ENCODE assay signal across 26 mouse cellular contexts in the genomic region with DNA sequence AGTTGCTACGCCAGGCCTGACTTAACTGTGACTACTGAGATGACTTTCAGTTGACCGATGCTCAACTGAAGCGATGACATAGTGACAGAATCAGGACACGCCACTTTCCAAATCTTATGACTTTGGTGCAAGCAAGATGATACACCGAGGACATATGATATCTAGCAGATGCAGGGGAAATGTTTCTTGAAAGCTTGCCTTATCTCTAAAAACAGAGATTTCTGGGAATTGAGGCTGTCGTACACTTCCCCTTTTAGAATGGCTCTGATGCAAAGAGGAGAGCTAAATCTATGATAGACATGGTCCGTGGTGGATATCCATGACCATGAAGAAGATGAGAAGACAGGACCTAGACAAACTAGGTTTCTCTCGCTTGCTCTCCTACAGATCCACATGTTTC.
DNase-seq lines count a peak whose midpoint lies in the region; ATAC-seq and TF ChIP-seq lines count a peak whose summit lies in the region.
"Had no signal": no experiment of that assay in that cellular context is flagged by ENCODE, and none has a peak within 500 bp of the region (broad histone marks: within the 10 kb centered on the region; RNA-seq: fewer than 3 reads in every experiment).

No protein-coding gene starts in this region.

- TF ChIP-seq CTCF in G1E (IDR thresholded peaks at IDR 0.05; ENCODE audit: low read depth, low read length), result no peak
- no peak for TF ChIP-seq CTCF in midbrain, postnatal 0 days (IDR thresholded peaks at IDR 0.05)

- peaks cover 34% of the 10 kb centered on the region for H3K4me1 ChIP-seq in G1E (ENCODE audit: insufficient read depth, low read depth, low read length)
- H3K4me1 ChIP-seq in midbrain, embryonic 15.5 days, result no peaks in the 10 kb centered on the region
- H3K4me1 ChIP-seq in midbrain, postnatal 0 days (ENCODE audit: insufficient read depth, low read length), result no peaks in the 10 kb centered on the region
- H3K4me1 ChIP-seq: embryonic facial prominence, embryonic 13.5 days; embryonic facial prominence, embryonic 15.5 days had no signal

- no peak overlapping the region for H3K9ac ChIP-seq in midbrain, embryonic 15.5 days
- H3K9ac ChIP-seq in midbrain, postnatal 0 days (replicated peaks; ENCODE audit: low read length, poor library complexity, severe bottlenecking), result no peak overlapping the region
- H3K9ac ChIP-seq: embryonic facial prominence, embryonic 13.5 days; embryonic facial prominence, embryonic 15.5 days; forebrain, embryonic 12.5 days had no signal

- no peak overlapping the region for H3K27ac ChIP-seq in midbrain, embryonic 15.5 days
- H3K27ac ChIP-seq in midbrain, postnatal 0 days (ENCODE audit: low read depth, low read length), result no peak overlapping the region
- H3K27ac ChIP-seq: embryonic facial prominence, embryonic 13.5 days; embryonic facial prominence, embryonic 15.5 days; forebrain, embryonic 10.5 days; forebrain, embryonic 12.5 days had no signal

- no peak overlapping the region for H3K4me2 ChIP-seq in midbrain, embryonic 15.5 days
- no peak overlapping the region for H3K4me2 ChIP-seq in midbrain, postnatal 0 days (ENCODE audit: low read depth, low read length, poor library complexity, severe bottlenecking)
- H3K4me2 ChIP-seq: embryonic facial prominence, embryonic 13.5 days; embryonic facial prominence, embryonic 15.5 days; forebrain, embryonic 12.5 days had no signal

- H3K27me3 ChIP-seq in G1E (ENCODE audit: insufficient read depth, low read length), result peaks cover 49% of the 10 kb centered on the region
- no peaks in the 10 kb centered on the region for H3K27me3 ChIP-seq in midbrain, embryonic 15.5 days (replicated peaks)
- H3K27me3 ChIP-seq in midbrain, postnatal 0 days (ENCODE audit: insufficient read depth, low read length), result no peaks in the 10 kb centered on the region
- H3K27me3 ChIP-seq: CH12.LX; embryonic facial prominence, embryonic 13.5 days; embryonic facial prominence, embryonic 15.5 days; forebrain, embryonic 12.5 days had no signal

- ATAC-seq in G1E (ENCODE audit: extremely low read depth, insufficient number of reproducible peaks, low FRiP score, poor library complexity, severe bottlenecking), result peak; percentile 87
- peak; percentile 46 for ATAC-seq in granulocyte monocyte progenitor cell, adult 5-6 weeks (replicated peaks; ENCODE audit: poor library complexity, severe bottlenecking)
- peak; percentile 55 for ATAC-seq in megakaryocyte progenitor cell, adult 5-6 weeks (replicated peaks; ENCODE audit: poor library complexity)
- ATAC-seq in midbrain, embryonic 15.5 days (replicated peaks), result no peak
- no peak for ATAC-seq in midbrain, postnatal 0 days (ENCODE audit: low FRiP score)
- ATAC-seq: CD4-positive, CD25-positive, alpha-beta regulatory T cell, adult 4 months; forebrain, embryonic 14.5 days; forebrain, embryonic 16.5 days had no signal

- H3K4me3 ChIP-seq in G1E (ENCODE audit: low read depth, low read length), result no peak overlapping the region
- H3K4me3 ChIP-seq in midbrain, embryonic 15.5 days, result no peak overlapping the region
- H3K4me3 ChIP-seq in midbrain, postnatal 0 days (ENCODE audit: low read depth, low read length), result no peak overlapping the region
- H3K4me3 ChIP-seq: embryonic facial prominence, embryonic 13.5 days; embryonic facial prominence, embryonic 15.5 days; erythroblast, embryonic 14.5 days; forebrain, embryonic 10.5 days; forebrain, embryonic 12.5 days had no signal

- no peaks in the 10 kb centered on the region for H3K9me3 ChIP-seq in G1E (replicated peaks)
- H3K9me3 ChIP-seq in midbrain, embryonic 15.5 days, result no peaks in the 10 kb centered on the region
- no peaks in the 10 kb centered on the region for H3K9me3 ChIP-seq in midbrain, postnatal 0 days (ENCODE audit: low read length)
- H3K9me3 ChIP-seq: embryonic facial prominence, embryonic 13.5 days; embryonic facial prominence, embryonic 15.5 days; forebrain, embryonic 10.5 days; forebrain, embryonic 12.5 days had no signal

- 96% methylated on average over 8 of the region's 8 CpGs for WGBS in midbrain, embryonic 15.5 days
- WGBS in midbrain, postnatal 0 days, result 96% methylated on average over 8 of the region's 8 CpGs

- no peaks in the 10 kb centered on the region for H3K36me3 ChIP-seq in G1E (replicated peaks)
- H3K36me3 ChIP-seq in midbrain, embryonic 15.5 days (replicated peaks), result no peaks in the 10 kb centered on the region
- no peaks in the 10 kb centered on the region for H3K36me3 ChIP-seq in midbrain, postnatal 0 days (ENCODE audit: insufficient read depth, low read length)
- H3K36me3 ChIP-seq: embryonic facial prominence, embryonic 13.5 days; embryonic facial prominence, embryonic 15.5 days; forebrain, embryonic 10.5 days; forebrain, embryonic 12.5 days had no signal

- DNase-seq in G1E (ENCODE audit: low spot score) (peak; percentile 50), MEL-GATA-1-ER (ENCODE audit: extremely low read depth, low read depth) (peak; percentile 65), adipocyte (ENCODE audit: low spot score) (no peak)
- no peak for DNase-seq in midbrain, postnatal 0 days (ENCODE audit: low spot score)
- DNase-seq in cerebellum, postnatal 36 days, result no peak
- DNase-seq: adrenal gland, adult 8-10 months; adrenal gland, postnatal 14 days; adrenal gland, postnatal 36 days; B cell, adult 2 months; cerebellum, adult 11-12 months; cerebellum, adult 2 months; cerebellum, adult 9-11 months; cerebellum, postnatal 14 days; embryo, embryonic 11 days had no signal

Comparison
In these comparisons a context has a peak if more than half of its experiments do, and no peak if none do; other contexts are left out.
1. ATAC-seq: peak in G1E (single experiment), granulocyte monocyte progenitor cell, adult 5-6 weeks (single experiment) and megakaryocyte progenitor cell, adult 5-6 weeks (single experiment); none in midbrain, embryonic 15.5 days (single experiment) and midbrain, postnatal 0 days (single experiment).
2. DNase-seq: peak in G1E (single experiment) and MEL-GATA-1-ER (single experiment); none in adipocyte (single experiment), midbrain, postnatal 0 days (single experiment) and cerebellum, postnatal 36 days (0 of 2).